Mouse (Mus musculus) 3T3-L1 (cell line): Measurements from ENCODE around the gene Spaca7.
A peak's percentile ranks its signal among the peaks of the same experiment; 100 is the strongest.
"Not testable (repeated sequence)": the region's sequence is repeated elsewhere in the genome, so short reads cannot be mapped to it uniquely, and the experiment has no call there.

ENCODE experiments used
- DNase-seq: peaks from one replicate; pipeline ENCODE4 v3.0.0-alpha.2; 2015; ENCODE audit warnings: low read depth, low spot score

Spaca7 gene

GRCm38 (mm10) chr8:12609752-12610449, 37.1 kb downstream of the Spaca7 start:
- peak; percentile 13 for DNase-seq

GRCm38 (mm10) chr8:12613201-12613600, 40.4 kb downstream of the Spaca7 start:
- DNase-seq, result no peak

DNA sequence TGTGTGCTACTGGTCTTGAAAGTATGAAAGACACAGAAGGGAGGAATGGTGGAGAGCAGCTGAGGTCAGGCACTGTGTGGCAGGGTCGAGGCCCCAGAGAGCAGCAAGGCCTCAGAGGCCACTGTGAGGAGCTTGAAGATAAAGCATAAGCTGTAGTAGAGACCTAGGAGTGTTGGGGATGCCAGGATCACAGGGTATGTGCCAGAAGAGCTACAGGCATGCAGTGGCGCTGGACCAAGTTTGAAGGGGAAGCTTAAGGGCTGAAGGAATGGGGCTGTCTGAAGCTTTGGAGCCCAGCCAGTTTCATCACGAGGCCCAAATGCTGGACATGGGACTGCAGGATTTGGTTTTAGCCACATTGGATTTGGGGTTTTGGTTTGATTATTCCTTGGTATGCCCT, 44.5 kb downstream of the Spaca7 start:
- DNase-seq, result not testable (repeated sequence)

- DNase-seq, result no peak
Measured at GRCm38 (mm10) chr8:12621550-12622222, 48.9 kb downstream of the Spaca7 start.

- DNase-seq, result no peak
Measured at GRCm38 (mm10) chr8:12625890-12626289, 53.1 kb downstream of the Spaca7 start.

- DNase-seq, result peak; percentile 52
Measured at GRCm38 (mm10) chr8:12629079-12629478, 56.2 kb downstream of the Spaca7 start.

DNA sequence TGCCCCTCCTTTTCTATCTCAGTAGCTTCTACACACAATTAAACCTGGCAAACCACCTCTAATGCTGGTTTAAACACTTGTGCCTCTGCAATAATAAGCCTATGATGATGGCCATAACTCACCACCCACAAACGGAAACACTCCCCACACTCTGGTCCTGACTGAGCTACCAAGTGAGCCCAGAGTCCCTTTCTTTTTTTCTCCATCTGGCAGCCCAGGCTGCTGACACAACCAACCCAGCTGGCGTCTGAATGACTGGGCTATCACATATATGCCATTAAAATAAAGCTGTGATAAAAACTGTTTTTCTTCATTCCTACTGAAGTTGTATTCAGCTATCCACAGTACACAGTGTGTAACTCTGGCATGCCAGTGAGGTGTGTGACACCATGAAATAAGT, 62.5 kb downstream of the Spaca7 start:
- DNase-seq, result no peak

DNA sequence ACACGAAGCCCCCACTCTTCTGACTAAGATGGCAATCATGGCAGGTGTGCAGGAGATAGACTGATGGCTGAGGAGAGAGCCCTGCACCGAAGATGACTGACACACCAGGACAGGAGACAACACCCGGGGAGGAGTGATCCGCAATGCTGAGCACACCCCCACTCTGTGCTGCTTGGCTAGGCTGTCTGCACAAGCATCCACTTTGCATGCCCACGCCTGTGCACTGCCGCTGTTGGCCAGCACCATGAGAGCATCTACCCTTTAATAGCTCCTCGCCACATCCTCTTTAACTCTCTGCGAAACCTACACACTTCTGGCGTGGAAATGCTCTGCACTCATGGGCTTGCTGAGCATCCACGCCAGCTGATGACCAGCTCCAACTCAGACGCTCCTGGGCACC, 65.6 kb downstream of the Spaca7 start:
- no peak for DNase-seq

GRCm38 (mm10) chr8:12641527-12641926, 68.7 kb downstream of the Spaca7 start:
- no peak for DNase-seq

DNA sequence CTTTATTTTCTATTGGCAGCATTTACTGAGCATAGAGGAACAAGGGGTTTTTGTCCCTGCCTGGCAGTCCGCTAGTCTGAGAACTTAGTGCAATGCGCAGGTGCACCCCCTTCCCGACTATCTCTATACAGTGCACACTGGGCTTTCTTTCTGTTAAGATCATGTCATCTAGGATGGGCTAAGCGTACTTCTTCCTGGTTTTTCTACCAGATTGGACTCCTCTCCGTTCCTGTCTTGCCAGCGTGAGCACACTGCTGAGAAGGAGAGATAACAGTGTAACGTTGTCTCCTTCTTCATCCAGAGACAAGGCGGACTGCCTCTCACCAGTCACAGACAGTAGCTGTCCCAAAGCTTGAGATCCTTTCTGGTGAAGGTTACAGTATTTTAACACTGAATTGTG, 71.5 kb downstream of the Spaca7 start:
- DNase-seq, result no peak

GRCm38 (mm10) chr8:12644894-12645293, 72.1 kb downstream of the Spaca7 start:
- DNase-seq, result peak; percentile 27

DNA sequence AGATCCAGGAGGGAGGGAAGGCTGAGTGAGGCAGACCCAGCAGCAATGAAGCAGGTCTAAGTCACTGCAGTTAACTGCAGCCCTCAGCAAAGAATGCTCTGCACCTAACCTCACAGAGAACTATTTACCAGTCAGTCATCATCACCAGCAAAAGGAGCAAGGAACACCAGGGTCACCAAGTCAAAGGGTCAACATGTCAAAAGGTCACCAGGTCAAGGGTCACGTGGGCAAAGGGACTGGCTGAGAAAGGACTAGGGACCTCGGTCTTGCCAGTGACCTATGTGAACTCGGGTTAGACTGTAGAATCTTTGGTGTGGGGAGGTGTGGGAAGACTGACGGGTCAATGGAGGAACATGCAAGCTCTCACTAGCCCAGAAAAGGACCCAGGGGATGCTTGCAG, 73.7 kb downstream of the Spaca7 start:
- no peak for DNase-seq

- no peak for DNase-seq
Measured at GRCm38 (mm10) chr8:12648951-12649350, 76.1 kb downstream of the Spaca7 start.
